Mouse (Mus musculus): Measurements from ENCODE around the gene Rassf1. TPM values are rescaled to one million over a fixed set of nuclear protein-coding genes. Genes with fewer than 3 reads are reported as not detected.
A peak's percentile ranks its signal among the peaks of the same experiment; 100 is the strongest.

Gene Rassf1
- polyA plus RNA-seq, 1 experiment from 2014 or later, result 53.2 TPM

DNA sequence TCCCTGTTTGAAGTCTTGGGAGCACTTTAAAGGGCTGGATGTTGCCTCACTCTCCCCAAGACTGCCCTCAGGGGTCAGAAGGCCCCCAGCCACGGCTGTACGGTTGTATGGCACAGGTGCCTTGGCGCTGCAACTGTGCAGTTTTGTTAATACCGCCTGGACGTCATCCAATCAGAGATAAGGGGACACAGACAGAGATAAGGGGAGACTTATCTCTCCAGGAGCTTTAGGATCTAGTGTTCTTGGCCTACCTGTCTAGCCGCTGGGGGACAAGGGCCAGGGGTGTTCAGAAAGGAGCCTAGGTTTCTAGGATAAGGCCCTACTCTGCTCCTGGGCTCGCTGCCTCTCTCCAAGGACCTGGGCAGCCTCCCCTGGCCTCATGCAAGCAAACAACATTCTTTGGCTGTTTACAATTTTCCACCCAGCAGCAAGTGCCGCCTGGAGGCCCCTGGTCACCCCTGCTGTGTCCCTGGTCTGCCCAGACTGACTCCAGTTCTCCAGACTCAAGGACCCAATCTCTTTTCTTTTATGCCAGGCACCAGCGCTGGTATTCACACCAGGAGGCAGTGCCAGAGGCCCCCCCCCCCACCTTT lies 56.4 kb downstream of the Rassf1 start:
- 0 out of 2 replicates have a peak overlapping the region, but pooled peaks have one; percentile 18 for H3K9ac ChIP-seq (ENCODE audit: low read depth, low read length)
- 0 out of 2 replicates have a peak overlapping the region, but pooled peaks have one; percentile 24 for H3K27ac ChIP-seq (ENCODE audit: low read depth, low read length)
- no peak overlapping the region for H3K4me3 ChIP-seq (ENCODE audit: low read length)
- WGBS, result 62% methylated on average over 9 of the region's 9 CpGs
- H3K27me3 ChIP-seq (ENCODE audit: control insufficient read depth, insufficient read depth, low read length), result no peaks in the 10 kb centered on the region
- H3K9me3 ChIP-seq (ENCODE audit: control insufficient read depth, low read length), result no peaks in the 10 kb centered on the region
- ATAC-seq (ENCODE audit: low FRiP score, low TSS enrichment), result no peak
- H3K4me2 ChIP-seq (replicated peaks; ENCODE audit: low read depth, low read length), result no peak overlapping the region; the same call in 1 of the 2 replicates
- no peaks in the 10 kb centered on the region for H3K36me3 ChIP-seq (ENCODE audit: control insufficient read depth, insufficient read depth, low read length)
- peaks cover 66% of the 10 kb centered on the region for H3K4me1 ChIP-seq (ENCODE audit: control insufficient read depth, insufficient read depth, low read length)

DNA sequence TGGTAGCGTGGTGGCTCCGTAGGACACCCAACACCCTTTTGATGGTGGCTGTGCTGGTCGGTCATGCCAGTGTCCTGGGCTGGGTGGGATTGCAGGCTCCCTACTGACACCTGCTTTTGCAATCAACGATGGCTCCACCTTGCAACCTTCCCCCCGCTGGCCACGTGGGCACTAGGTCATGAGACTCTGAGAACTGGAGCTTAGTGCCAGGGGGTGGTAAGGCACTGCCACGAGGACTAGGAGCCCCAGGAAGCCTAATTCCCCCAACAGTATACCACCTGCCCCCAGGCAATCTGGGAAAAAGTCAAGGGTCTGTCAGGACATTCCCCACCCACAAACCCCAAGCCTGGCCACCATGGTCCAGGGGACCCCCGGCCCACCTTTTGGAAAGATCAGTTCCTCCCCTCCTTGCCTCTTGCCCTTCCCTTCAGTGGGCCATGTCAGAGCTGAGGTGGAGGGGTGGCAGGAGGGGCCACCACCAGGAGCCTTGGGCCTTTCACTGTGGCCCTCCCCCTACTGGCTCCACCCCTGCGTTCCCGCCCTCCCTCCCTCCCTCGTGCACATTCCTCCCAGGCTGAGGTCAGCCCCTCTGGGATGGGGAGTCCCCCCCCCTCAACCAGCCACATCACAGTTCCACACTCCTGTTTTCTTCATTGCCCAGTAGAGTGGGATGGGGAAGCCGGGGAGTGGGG lies 57.5 kb downstream of the Rassf1 start, which contains the start of gene Sema3b:
Gene Sema3b, minus strand, starts transcription at position 489 of the 692 bp plus-strand sequence.
- ATAC-seq (ENCODE audit: low FRiP score, low TSS enrichment), result no peak
- peaks cover 61% of the 10 kb centered on the region for H3K4me1 ChIP-seq (ENCODE audit: control insufficient read depth, insufficient read depth, low read length)
- no peak within 1 kb of the TSS for H3K4me3 ChIP-seq (ENCODE audit: low read length)
- WGBS, result 40% methylated on average over 11 of the region's 12 CpGs
- no peaks in the 10 kb centered on the region for H3K9me3 ChIP-seq (ENCODE audit: control insufficient read depth, low read length)
- H3K36me3 ChIP-seq (ENCODE audit: control insufficient read depth, insufficient read depth, low read length), result peaks cover 3% of the 10 kb centered on the region; the same call in 1 of the 2 replicates
- no peak within 1 kb of the TSS for H3K4me2 ChIP-seq (replicated peaks; ENCODE audit: low read depth, low read length)
- peak within 1 kb of the TSS; percentile 18; the same call in 1 of the 2 replicates for H3K9ac ChIP-seq (ENCODE audit: low read depth, low read length)
- no peaks in the 10 kb centered on the region for H3K27me3 ChIP-seq (ENCODE audit: control insufficient read depth, insufficient read depth, low read length)
- no peak within 1 kb of the TSS for H3K27ac ChIP-seq (ENCODE audit: low read depth, low read length)

DNA sequence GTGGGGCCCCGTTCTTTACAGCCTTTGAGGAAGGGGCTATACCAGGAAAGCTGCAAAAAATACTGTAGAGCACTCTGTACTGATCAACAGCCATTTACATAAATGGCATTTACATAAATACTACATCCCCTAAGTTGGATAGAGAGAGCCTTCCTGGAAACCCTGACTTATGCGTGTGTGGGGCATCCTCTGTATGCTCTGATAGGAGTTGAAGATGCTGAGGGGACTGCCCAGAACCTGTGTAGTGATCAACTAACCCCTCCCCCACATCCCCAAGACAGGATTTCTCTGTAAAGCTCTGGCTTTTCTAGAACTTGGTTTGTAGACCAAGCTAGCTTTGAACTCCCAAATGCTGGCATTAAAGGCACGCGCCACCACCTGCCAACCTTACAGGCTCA lies 58.1 kb downstream of the Rassf1 start:
- no peak for ATAC-seq (ENCODE audit: low FRiP score, low TSS enrichment)

DNA sequence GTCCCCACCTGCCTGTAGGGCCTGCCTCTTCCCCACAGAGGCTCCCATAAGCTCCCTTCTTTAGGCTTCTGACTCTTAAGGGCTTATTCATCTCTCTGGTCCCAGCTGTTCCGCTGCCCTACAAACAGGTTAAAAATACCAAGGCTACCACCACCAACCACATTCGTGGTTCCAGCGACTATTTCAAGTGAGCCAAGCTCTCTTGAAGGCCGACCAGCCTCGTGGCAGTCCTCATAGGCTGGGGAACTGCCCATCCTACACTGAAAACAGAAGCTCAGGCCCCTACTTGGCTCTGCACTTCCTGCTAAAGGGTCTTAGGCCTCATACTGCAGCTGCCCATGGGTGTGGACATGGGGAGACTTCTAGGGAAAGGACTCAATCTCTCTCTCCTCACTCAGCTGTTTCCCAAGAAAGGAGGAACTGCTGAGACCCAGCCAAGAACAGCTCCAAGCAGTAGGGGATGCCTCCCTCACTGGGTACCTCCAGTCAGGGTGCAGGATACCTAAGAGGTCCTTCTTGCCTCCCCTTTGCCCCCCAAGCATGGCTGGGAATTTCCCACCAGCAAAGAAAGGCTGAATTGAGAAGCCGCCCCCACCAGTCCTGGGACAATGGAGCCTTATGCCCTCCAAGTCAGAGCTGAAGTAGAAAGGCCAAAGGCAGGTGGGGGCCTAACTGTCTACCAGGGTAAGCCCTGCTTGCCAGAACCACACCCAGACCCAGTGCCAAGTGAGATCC lies 60.3 kb downstream of the Rassf1 start:
- no peak overlapping the region for H3K4me3 ChIP-seq (ENCODE audit: low read length)
- H3K27ac ChIP-seq (ENCODE audit: low read depth, low read length), result peak overlapping the region; percentile 88
- peaks cover 35% of the 10 kb centered on the region for H3K4me1 ChIP-seq (ENCODE audit: control insufficient read depth, insufficient read depth, low read length)
- no peaks in the 10 kb centered on the region for H3K27me3 ChIP-seq (ENCODE audit: control insufficient read depth, insufficient read depth, low read length)
- H3K9ac ChIP-seq (ENCODE audit: low read depth, low read length), result peak overlapping the region; percentile 69
- peaks cover 30% of the 10 kb centered on the region for H3K36me3 ChIP-seq (ENCODE audit: control insufficient read depth, insufficient read depth, low read length)
- no peaks in the 10 kb centered on the region for H3K9me3 ChIP-seq (ENCODE audit: control insufficient read depth, low read length)
- no peak; the same call in 1 of the 2 replicates for ATAC-seq (ENCODE audit: low FRiP score, low TSS enrichment)
- no peak overlapping the region; the same call in 1 of the 2 replicates for H3K4me2 ChIP-seq (replicated peaks; ENCODE audit: low read depth, low read length)
- 83% methylated on average over 6 of the region's 6 CpGs for WGBS

More for the DNA sequence above, 58.1 kb downstream of the Rassf1 start:
- H3K4me2 ChIP-seq (replicated peaks; ENCODE audit: low read depth, low read length), result no peak overlapping the region
- peaks cover 56% of the 10 kb centered on the region for H3K4me1 ChIP-seq (ENCODE audit: control insufficient read depth, insufficient read depth, low read length)
- H3K27ac ChIP-seq (ENCODE audit: low read depth, low read length), result no peak overlapping the region
- no peak overlapping the region for H3K4me3 ChIP-seq (ENCODE audit: low read length)
- H3K9ac ChIP-seq (ENCODE audit: low read depth, low read length), result no peak overlapping the region; the same call in 1 of the 2 replicates
- H3K36me3 ChIP-seq (ENCODE audit: control insufficient read depth, insufficient read depth, low read length), result peaks cover 8% of the 10 kb centered on the region
- WGBS, result 62% methylated on average over 4 of the region's 4 CpGs
- no peaks in the 10 kb centered on the region for H3K9me3 ChIP-seq (ENCODE audit: control insufficient read depth, low read length)
- no peaks in the 10 kb centered on the region for H3K27me3 ChIP-seq (ENCODE audit: control insufficient read depth, insufficient read depth, low read length)

Other genes with a start within 250 kb of the Rassf1 start
- 9.7 and 11.3 TPM in 2 replicates for gene Hemk1, start 213.2 kb upstream of the Rassf1 start, polyA plus RNA-seq (2014; fragmentation: Nextera tagmentation; extraction: Ambion mirVana)
- gene 6430571L13Rik, start 211.0 kb upstream of the Rassf1 start, polyA plus RNA-seq (2014; fragmentation: Nextera tagmentation; extraction: Ambion mirVana), result 0.31 and 0.43 TPM in 2 replicates
- gene Cacna2d2, start 151.9 kb upstream of the Rassf1 start, polyA plus RNA-seq (2014; fragmentation: Nextera tagmentation; extraction: Ambion mirVana), result 0.77 and 0.87 TPM in 2 replicates
- 45.0 and 49.9 TPM in 2 replicates for gene Tmem115, start 17.6 kb upstream of the Rassf1 start, polyA plus RNA-seq (2014; fragmentation: Nextera tagmentation; extraction: Ambion mirVana)
- gene Cyb561d2, start 9.4 kb upstream of the Rassf1 start, polyA plus RNA-seq (2014; fragmentation: Nextera tagmentation; extraction: Ambion mirVana), result 28.7 and 32.3 TPM in 2 replicates
- 41.0 and 48.6 TPM in 2 replicates for gene Nprl2, start 9.3 kb upstream of the Rassf1 start, polyA plus RNA-seq (2014; fragmentation: Nextera tagmentation; extraction: Ambion mirVana)
- gene Zmynd10, start 4.3 kb upstream of the Rassf1 start, polyA plus RNA-seq (2014; fragmentation: Nextera tagmentation; extraction: Ambion mirVana), result 0.76 and 1.7 TPM in 2 replicates
- 39.0 and 45.9 TPM in 2 replicates for gene Tusc2, start 11.7 kb downstream of the Rassf1 start, polyA plus RNA-seq (2014; fragmentation: Nextera tagmentation; extraction: Ambion mirVana)
- gene Hyal2, start 16.4 kb downstream of the Rassf1 start, polyA plus RNA-seq (2014; fragmentation: Nextera tagmentation; extraction: Ambion mirVana), result 135 and 136 TPM in 2 replicates
- gene Hyal1, start 25.4 kb downstream of the Rassf1 start, polyA plus RNA-seq (2014; fragmentation: Nextera tagmentation; extraction: Ambion mirVana), result 6.8 and 7.3 TPM in 2 replicates
- 16.0 and 18.4 TPM in 2 replicates for gene Naa80, start 27.3 kb downstream of the Rassf1 start, polyA plus RNA-seq (2014; fragmentation: Nextera tagmentation; extraction: Ambion mirVana)
- 0.84 and 1.5 TPM in 2 replicates for gene Hyal3, start 29.3 kb downstream of the Rassf1 start, polyA plus RNA-seq (2014; fragmentation: Nextera tagmentation; extraction: Ambion mirVana)
- gene Ifrd2, start 36.1 kb downstream of the Rassf1 start, polyA plus RNA-seq (2014; fragmentation: Nextera tagmentation; extraction: Ambion mirVana), result 59.1 and 61.4 TPM in 2 replicates
- 6.4 and 9.5 TPM in 2 replicates for gene Sema3b, start 57.7 kb downstream of the Rassf1 start, polyA plus RNA-seq (2014; fragmentation: Nextera tagmentation; extraction: Ambion mirVana)
- gene Gnai2, start 83.8 kb downstream of the Rassf1 start, polyA plus RNA-seq (2014; fragmentation: Nextera tagmentation; extraction: Ambion mirVana), result 386 and 445 TPM in 2 replicates
- gene Slc38a3, start 118.0 kb downstream of the Rassf1 start, polyA plus RNA-seq (2014; fragmentation: Nextera tagmentation; extraction: Ambion mirVana), result 4.8 and 6.5 TPM in 2 replicates
- gene Gnat1, start 128.2 kb downstream of the Rassf1 start, polyA plus RNA-seq (2014; fragmentation: Nextera tagmentation; extraction: Ambion mirVana), result 4.7 and 5.3 TPM in 2 replicates
- gene Sema3f, start 158.9 kb downstream of the Rassf1 start, polyA plus RNA-seq (2014; fragmentation: Nextera tagmentation; extraction: Ambion mirVana), result 32.4 and 38.4 TPM in 2 replicates
- 128 and 193 TPM in 2 replicates for gene Rbm5, start 219.4 kb downstream of the Rassf1 start, polyA plus RNA-seq (2014; fragmentation: Nextera tagmentation; extraction: Ambion mirVana)

All from kidney, embryonic 14.5 days (tissue).